ENCODE assay signal across 8 mouse cellular contexts in the genomic region with DNA sequence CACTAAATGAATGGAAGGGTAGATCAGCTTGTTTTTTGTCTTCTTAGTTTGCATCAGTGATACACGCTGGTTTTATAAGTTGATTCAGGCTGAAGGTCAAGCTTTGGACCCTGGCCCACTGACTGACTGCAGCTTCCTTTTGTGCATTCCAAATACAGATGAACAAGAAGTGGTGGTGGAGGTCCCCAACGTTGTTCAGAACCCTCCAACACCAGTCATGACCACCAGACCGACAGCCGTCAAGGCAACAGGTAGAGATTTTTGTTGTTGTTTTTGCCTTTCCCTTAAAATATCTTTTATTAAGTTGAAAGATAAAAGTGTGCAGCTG. TPM values are rescaled to one million over a fixed set of nuclear protein-coding genes. Genes with fewer than 3 reads are reported as not detected.
DNase-seq lines count a peak whose midpoint lies in the region; ATAC-seq and TF ChIP-seq lines count a peak whose summit lies in the region.

No protein-coding gene starts in this region.

- no peak for TF ChIP-seq POLR2A in kidney, adult 2 months (IDR thresholded peaks at IDR 0.05; ENCODE audit: low read depth, low read length)

- H3K9me3 ChIP-seq in forebrain, embryonic 14.5 days (replicated peaks; ENCODE audit: control insufficient read depth, low read length): no peaks in the 10 kb centered on the region
- H3K9me3 ChIP-seq in neural tube, embryonic 12.5 days: no peaks in the 10 kb centered on the region

- intact Hi-C loops in left cerebral cortex, postnatal 10 days (cut with DNase I): no loop called here

- H3K36me3 ChIP-seq in kidney, adult 2 months (ENCODE audit: control insufficient read depth, insufficient read depth, low read length): peaks cover 3% of the 10 kb centered on the region; the same call in 1 of the 2 replicates
- H3K36me3 ChIP-seq in forebrain, embryonic 14.5 days (ENCODE audit: control insufficient read depth, insufficient read depth, low read length): peaks cover 33% of the 10 kb centered on the region
- peaks cover 22% of the 10 kb centered on the region for H3K36me3 ChIP-seq in neural tube, embryonic 12.5 days

- peak overlapping the region; percentile 69 for H3K4me2 ChIP-seq in forebrain, embryonic 14.5 days (ENCODE audit: low read length)
- H3K4me2 ChIP-seq in neural tube, embryonic 12.5 days (replicated peaks): peak overlapping the region; percentile 83

- WGBS in kidney, adult 2 months: 8% methylated on average over 4 of the region's 4 CpGs
- 11% methylated on average over 4 of the region's 4 CpGs for WGBS in forebrain, embryonic 14.5 days
- WGBS in neural tube, embryonic 12.5 days: 20% methylated on average over 4 of the region's 4 CpGs

- ATAC-seq in forebrain, embryonic 14.5 days: no peak
- ATAC-seq in neural tube, embryonic 12.5 days (ENCODE audit: low FRiP score, low read depth): no peak

- peak; percentile 21 for DNase-seq in kidney, adult 2 months
- DNase-seq in kidney, adult 11 months: no peak
- peak; percentile 57 for DNase-seq in adipocyte (ENCODE audit: low spot score)
- DNase-seq in forebrain, embryonic 14.5 days (ENCODE audit: low spot score): peak; percentile 3
- peak; percentile 40 for DNase-seq in kidney, postnatal 14 days
- DNase-seq in left cerebral cortex, postnatal 10 days (ENCODE audit: extremely low spot score in 1 of 2, low spot score in 2 of 2): no peak
- DNase-seq in B cell, adult 2 months: no peak

- peaks cover 6% of the 10 kb centered on the region; the same call in 1 of the 2 replicates for H3K4me1 ChIP-seq in kidney, adult 2 months (ENCODE audit: control insufficient read depth, insufficient read depth, low read length)
- H3K4me1 ChIP-seq in forebrain, embryonic 14.5 days (ENCODE audit: control insufficient read depth, insufficient read depth, low read length): peaks cover 16% of the 10 kb centered on the region
- H3K4me1 ChIP-seq in neural tube, embryonic 12.5 days: peaks cover 15% of the 10 kb centered on the region

- H3K4me3 ChIP-seq in kidney, adult 2 months (ENCODE audit: insufficient read depth, low read depth, low read length): peak overlapping the region; percentile 86
- peak overlapping the region; percentile 95 for H3K4me3 ChIP-seq in forebrain, embryonic 14.5 days (ENCODE audit: low read depth, low read length)
- peak overlapping the region; percentile 91 for H3K4me3 ChIP-seq in neural tube, embryonic 12.5 days

- 0 out of 2 replicates have a peak overlapping the region, but pooled peaks have one; percentile 41 for H3K27ac ChIP-seq in kidney, adult 2 months (ENCODE audit: insufficient read depth, low read depth, low read length)
- H3K27ac ChIP-seq in forebrain, embryonic 14.5 days (ENCODE audit: low read depth, low read length): no peak overlapping the region
- H3K27ac ChIP-seq in neural tube, embryonic 12.5 days: no peak overlapping the region

- no peak for TF ChIP-seq CTCF in kidney, adult 2 months (conservative IDR thresholded peaks at IDR 0.05; ENCODE audit: insufficient read depth, insufficient read length, low read depth, low read length)

- peak overlapping the region; percentile 98 for H3K9ac ChIP-seq in forebrain, embryonic 14.5 days (ENCODE audit: low read length)
- H3K9ac ChIP-seq in neural tube, embryonic 12.5 days: peak overlapping the region; percentile 97

- no peaks in the 10 kb centered on the region for H3K27me3 ChIP-seq in kidney, adult 2 months (replicated peaks; ENCODE audit: control insufficient read depth, insufficient read depth, low read length)
- no peaks in the 10 kb centered on the region for H3K27me3 ChIP-seq in forebrain, embryonic 14.5 days (replicated peaks; ENCODE audit: control insufficient read depth, insufficient read depth, low read length)
- no peaks in the 10 kb centered on the region for H3K27me3 ChIP-seq in neural tube, embryonic 12.5 days (replicated peaks)

RNA-seq across cellular contexts. Expression of a gene that starts 1.3 kb away (rescaled TPM):
- polyA plus RNA-seq in kidney, adult 2 months (2012; rRNA removed): 20.6 and 21.2 TPM in 2 replicates
- 48.9 and 70.3 TPM in 2 replicates for polyA plus RNA-seq in forebrain, embryonic 14.5 days (2014; fragmentation: Nextera tagmentation; extraction: Ambion mirVana)
- 130 and 134 TPM in 2 replicates for polyA plus RNA-seq in neural tube, embryonic 12.5 days (2016; fragmentation: Nextera tagmentation; extraction: Ambion mirVana)
- 10 to 100 TPM; 77.1 to 80.6 TPM for total RNA-seq in left cerebral cortex, postnatal 10 days (2021)

RNA-seq across cellular contexts. Expression of a gene that starts 36.0 kb away (rescaled TPM):
- 0.56 and 0.65 TPM in 2 replicates for polyA plus RNA-seq in kidney, adult 2 months (2012; rRNA removed)
- 0.89 and 1.2 TPM in 2 replicates for polyA plus RNA-seq in forebrain, embryonic 14.5 days (2014; fragmentation: Nextera tagmentation; extraction: Ambion mirVana)
- 0.22 and 0.28 TPM in 2 replicates for polyA plus RNA-seq in neural tube, embryonic 12.5 days (2016; fragmentation: Nextera tagmentation; extraction: Ambion mirVana)
- under 1 TPM; 0.28 to 0.32 TPM for total RNA-seq in left cerebral cortex, postnatal 10 days (2021)

Comparison
In these comparisons a context has a peak if more than half of its experiments do, and no peak if none do; other contexts are left out.
1. DNase-seq: peak in kidney, adult 2 months (single experiment), adipocyte (single experiment), forebrain, embryonic 14.5 days (single experiment) and kidney, postnatal 14 days (single experiment); none in kidney, adult 11 months (single experiment), left cerebral cortex, postnatal 10 days (0 of 2) and B cell, adult 2 months (0 of 2).
2. Peak in every context shown above with its lines, with median percentiles within 50 percentile points of each other: H3K4me3 ChIP-seq.